Mouse (Mus musculus) frontal cortex, postnatal 14 days (tissue): ENCODE measurements around the gene Hist1h4f.
A peak's percentile ranks its signal among the peaks of the same experiment; 100 is the strongest.
"Not testable (repeated sequence)": the region's sequence is repeated elsewhere in the genome, so short reads cannot be mapped to it uniquely, and the experiment has no call there.

Source experiments
- DNase-seq, 2 experiments: peaks; one replicate each; pipeline ENCODE4 v3.0.0; 2022; ENCODE audit warnings: low spot score in 2 of 2

Gene Hist1h4f

GRCm38 (mm10) chr13:23576351-23576881 is 25.0 kb upstream of the Hist1h4f start:
- no peak for DNase-seq

GRCm38 (mm10) chr13:23575864-23576313 is 24.4 kb upstream of the Hist1h4f start:
- DNase-seq: not testable (repeated sequence)

DNA sequence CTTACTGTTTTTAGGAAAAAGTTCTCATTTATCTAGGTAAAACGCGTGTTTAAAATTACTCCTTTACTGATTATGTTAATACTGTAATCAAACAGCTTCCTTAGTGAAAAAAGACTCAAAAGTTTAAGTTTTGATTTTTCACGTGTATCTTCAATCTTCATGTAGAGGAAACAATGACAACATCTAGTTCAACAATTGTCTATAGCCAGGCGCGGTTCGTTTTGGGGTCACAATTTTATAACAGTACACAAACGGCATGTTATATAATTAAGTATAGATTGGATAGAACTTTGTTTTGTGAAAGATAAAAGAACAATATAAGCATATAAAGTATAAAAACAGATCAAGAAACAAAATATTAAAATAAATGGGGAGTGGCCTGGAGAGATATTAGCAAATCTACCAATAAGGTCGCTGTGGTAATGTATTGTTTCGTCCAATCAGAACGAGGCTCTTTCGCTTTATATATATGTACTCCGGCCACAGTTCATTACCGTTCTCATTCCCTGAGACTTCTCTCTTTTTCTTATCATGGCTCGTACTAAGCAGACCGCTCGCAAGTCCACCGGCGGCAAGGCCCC is 23.9 kb upstream of the Hist1h4f start, which contains the start of gene Hist1h3d:
TSS of gene Hist1h3d (plus strand) at position 493 of the 581 bp plus-strand sequence.
- DNase-seq: peak in 1 of 2 experiments; percentile 53

- not testable (repeated sequence) for DNase-seq
Measured at GRCm38 (mm10) chr13:23574546-23575170, 23.2 kb upstream of the Hist1h4f start.

DNA sequence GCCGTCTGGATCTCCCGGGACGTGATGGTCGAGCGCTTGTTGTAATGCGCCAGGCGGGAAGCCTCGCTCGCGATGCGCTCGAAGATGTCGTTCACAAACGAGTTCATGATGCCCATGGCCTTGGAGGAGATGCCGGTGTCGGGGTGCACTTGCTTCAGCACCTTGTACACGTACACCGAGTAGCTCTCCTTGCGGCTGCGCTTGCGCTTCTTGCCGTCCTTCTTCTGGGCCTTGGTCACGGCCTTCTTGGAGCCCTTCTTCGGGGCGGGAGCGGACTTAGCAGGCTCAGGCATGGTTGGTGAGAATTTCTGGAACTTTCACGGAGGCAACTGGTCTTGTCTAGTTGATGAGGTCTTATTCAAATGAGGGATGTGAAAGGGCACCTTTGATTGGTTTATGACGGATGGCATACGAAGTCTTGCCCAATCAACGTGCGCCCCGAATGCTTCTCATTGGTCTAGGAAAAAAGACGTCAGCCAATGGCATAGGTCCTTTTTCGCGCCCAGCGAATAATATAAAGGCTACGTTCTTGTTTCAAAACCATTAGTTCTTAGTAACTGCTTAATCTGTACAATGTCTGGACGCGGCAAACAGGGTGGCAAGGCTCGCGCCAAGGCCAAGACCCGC is 22.6 kb upstream of the Hist1h4f start, which contains the start of the genes Hist1h2bf and Hist1h2ad:
TSS of gene Hist1h2bf (minus strand) at position 299 of the 627 bp plus-strand sequence.
TSS of gene Hist1h2ad (plus strand) at position 484 of the 627 bp plus-strand sequence.
- DNase-seq: peak; percentile 91 to 96

DNA sequence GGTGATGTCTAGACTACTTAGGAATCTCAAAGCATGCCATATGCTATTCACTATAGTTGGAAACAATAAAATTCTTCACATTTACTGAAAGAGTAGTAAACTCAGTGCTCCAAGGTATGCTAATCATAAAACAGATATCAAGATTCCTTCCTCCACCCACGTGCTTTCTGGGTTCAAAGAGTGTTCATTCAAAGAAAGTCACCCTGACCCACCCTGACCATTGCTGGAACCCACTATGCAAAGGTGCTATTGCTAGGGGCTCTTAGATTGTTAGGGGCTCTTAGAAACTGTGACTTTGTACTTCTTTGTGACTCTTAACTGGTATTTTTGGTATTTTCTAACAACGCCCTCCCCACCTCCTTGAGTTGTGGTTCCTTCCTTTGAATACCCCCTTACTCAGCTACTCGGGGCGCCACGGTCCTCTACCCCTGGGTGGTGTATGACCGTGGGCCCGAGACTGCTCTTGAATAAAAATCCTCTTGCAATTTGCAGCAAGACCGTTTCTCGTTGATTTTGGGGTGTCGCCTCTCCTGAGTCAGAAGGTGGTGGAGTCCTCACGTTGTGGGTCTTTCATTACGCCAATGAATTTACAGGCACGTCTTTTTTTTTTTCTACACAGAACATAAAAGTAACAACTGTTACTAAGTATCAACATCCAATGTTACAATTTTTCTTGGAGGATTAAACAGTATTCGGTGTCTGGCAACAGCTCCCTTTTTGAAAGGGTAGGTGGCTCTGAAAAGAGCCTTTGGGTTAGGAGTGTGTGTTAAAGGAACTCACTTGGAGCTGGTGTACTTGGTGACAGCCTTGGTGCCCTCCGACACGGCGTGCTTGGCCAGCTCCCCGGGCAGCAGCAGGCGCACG is 21.8 kb upstream of the Hist1h4f start:
- DNase-seq: not testable (repeated sequence)

- no peak for DNase-seq
Measured at GRCm38 (mm10) chr13:23572218-23573033, 21.0 kb upstream of the Hist1h4f start.

- not testable (repeated sequence) for DNase-seq
Measured at GRCm38 (mm10) chr13:23571504-23572217, 20.2 kb upstream of the Hist1h4f start.

DNA sequence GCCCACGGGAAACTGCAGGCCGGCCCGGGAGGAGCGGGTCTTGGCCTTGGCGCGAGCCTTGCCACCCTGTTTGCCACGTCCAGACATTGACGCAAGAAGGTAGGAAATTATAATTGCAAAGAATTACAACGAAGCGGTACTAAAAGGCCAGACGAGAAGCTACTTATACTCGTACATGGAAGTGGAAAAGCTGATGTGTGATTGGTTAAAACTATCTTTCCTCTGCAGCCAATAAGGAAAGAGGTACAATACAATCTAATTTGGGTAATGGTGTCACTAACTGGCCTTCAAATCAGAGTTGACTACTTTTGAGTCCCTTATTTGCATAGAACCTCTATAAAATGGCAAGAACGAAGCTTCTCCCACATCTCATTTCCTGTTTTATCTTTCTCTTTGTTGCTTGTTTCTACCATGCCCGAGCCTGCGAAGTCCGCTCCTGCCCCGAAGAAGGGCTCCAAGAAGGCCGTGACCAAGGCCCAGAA is 19.6 kb upstream of the Hist1h4f start, which contains the start of the genes Hist1h2ae and Hist1h2bg:
TSS of gene Hist1h2ae (minus strand) at position 199 of the 482 bp plus-strand sequence.
TSS of gene Hist1h2bg (plus strand) at position 375 of the 482 bp plus-strand sequence.
- DNase-seq: peak; percentile 64 to 67

DNA sequence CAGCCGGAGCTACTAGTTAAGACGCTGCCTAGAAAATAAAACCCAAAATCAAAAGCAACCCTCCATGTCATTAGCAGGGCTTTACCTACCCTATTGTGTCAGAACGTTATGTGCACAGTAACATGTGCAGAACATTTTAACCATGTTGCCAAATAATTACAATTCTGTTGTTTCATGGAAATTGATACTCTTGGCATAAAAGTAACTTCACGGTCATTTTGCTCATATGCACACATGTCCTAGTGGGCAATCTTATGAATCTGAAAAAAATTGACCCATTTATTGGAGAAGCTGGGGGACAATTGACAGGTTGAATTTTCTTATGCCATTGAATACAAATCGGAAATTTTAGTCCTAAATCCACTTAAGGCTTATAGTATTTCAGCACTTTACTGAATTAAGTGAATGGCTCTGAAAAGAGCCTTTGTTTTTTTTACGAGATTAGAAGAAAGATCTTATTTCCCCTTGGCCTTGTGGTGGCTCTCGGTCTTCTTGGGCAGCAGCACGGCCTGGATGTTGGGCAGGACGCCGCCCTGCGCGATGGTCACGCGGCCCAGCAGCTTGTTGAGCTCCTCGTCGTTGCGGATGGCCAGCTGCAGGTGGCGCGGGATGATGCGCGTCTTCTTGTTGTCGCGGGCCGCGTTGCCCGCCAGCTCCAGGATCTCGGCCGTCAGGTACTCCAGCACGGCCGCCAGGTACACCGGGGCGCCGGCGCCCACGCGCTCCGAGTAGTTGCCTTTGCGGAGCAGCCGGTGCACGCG is 19.0 kb upstream of the Hist1h4f start:
- DNase-seq: not testable (repeated sequence)

GRCm38 (mm10) chr13:23564482-23564881 is 13.0 kb upstream of the Hist1h4f start:
- DNase-seq: no peak

- no peak for DNase-seq
Measured at GRCm38 (mm10) chr13:23562699-23563462, 11.4 kb upstream of the Hist1h4f start.

DNA sequence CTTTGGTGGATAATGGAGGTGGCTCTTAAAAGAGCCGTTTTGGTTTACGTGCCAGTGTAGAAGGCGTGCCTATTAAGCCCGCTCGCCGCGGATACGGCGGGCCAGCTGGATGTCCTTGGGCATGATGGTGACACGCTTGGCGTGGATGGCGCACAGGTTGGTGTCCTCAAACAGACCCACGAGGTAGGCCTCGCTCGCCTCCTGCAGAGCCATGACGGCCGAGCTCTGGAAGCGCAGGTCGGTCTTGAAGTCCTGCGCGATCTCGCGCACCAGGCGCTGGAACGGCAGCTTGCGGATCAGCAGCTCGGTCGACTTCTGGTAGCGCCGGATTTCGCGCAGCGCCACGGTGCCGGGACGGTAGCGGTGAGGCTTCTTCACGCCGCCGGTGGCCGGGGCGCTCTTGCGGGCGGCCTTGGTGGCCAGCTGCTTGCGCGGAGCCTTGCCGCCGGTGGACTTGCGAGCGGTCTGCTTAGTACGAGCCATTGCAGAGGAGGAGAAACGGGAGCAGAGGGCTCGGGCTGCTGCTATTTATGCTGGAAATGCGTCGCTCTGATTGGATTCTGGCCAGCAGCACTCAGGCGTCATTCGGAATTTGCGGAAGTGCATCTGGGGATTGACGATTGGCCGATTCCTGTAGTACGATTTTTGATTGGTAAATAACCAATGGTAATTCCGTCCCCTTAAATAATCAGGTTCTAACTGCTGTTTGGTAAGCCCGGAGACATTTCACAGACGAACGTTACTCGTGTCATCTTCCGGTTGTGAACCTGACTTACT is 10.6 kb upstream of the Hist1h4f start, which contains the start of gene Hist1h3e:
TSS of gene Hist1h3e (minus strand) at position 487 of the 777 bp plus-strand sequence.
- DNase-seq: peak; percentile 95

- DNase-seq: not testable (repeated sequence)
Measured at GRCm38 (mm10) chr13:23561531-23561882, 10.1 kb upstream of the Hist1h4f start.

GRCm38 (mm10) chr13:23560699-23561098 is 9.3 kb upstream of the Hist1h4f start:
- not testable (repeated sequence) for DNase-seq

DNA sequence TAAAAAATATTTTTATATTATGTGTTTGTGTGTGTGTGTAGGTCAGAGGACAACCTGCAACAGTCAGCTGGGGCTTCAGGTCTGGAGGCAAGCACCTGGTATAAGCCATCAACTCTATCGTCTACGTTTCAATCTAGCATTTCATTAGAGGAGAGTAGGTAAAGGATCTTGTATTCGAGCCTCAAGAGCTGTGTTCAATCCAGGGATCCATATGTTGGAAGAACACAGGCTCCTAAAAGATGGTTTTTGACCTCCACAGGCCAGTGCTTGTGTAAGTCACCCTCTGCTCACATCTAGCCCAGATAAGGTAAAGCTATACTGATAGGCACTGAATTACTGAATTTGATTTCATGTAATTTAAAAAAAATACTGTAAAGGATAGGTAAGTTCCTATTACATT is 5.5 kb upstream of the Hist1h4f start:
- no peak for DNase-seq

GRCm38 (mm10) chr13:23555839-23556416 is 4.5 kb upstream of the Hist1h4f start:
- DNase-seq: peak; percentile 35 to 40
